8 mouse cellular contexts compared by ENCODE assay signal in the genomic region with DNA sequence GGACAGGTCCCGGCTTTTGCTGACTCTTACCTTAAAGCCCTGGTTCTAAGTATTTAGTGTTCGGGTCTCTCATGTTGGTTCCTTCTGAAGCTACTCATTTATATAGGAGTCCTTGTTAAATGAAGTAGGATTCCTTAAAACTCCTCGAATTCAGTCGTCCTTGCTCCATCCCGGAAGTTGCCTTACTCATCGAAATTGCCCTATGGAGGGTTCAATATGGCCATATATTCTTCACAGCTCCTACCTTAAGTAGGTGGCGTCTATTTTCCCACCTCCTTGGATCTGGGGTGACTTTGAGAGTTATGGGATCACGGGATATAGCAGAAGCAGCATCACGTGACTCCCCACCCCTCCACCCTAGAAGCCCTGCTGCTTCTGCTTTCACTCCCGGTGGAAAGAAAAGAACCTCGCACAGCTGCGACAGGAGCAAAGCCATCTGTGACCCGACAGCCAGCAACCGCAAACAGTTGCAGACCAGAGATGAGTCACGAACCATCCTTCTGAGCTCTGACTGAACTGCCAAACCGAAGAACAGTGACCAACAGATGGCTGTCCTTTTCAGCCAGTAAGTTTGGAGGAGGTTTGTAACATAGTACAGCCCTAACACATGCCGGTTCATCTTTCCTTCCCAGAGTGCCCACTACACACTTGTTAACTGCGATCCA. TPM values are rescaled to one million over a fixed set of nuclear protein-coding genes. Genes with fewer than 3 reads are reported as not detected.
DNase-seq lines count a peak whose midpoint lies in the region; ATAC-seq and TF ChIP-seq lines count a peak whose summit lies in the region.
"Had no signal": no experiment of that assay in that cellular context is flagged by ENCODE, and none has a peak within 500 bp of the region (broad histone marks: within the 10 kb centered on the region; RNA-seq: fewer than 3 reads in every experiment).

No protein-coding gene starts in this region.

- peak; percentile 26 for DNase-seq in CD4-positive helper T cell, adult 2 months (ENCODE audit: low read depth, low spot score)
- peak; percentile 60 to 65 for DNase-seq in gastrocnemius, adult 8-10 months (ENCODE audit: low spot score in 2 of 2)
- DNase-seq in left cerebral cortex, adult 2 months (ENCODE audit: extremely low spot score in 1 of 2, low spot score in 2 of 2) = peak; percentile 45 to 46
- peak; percentile 77 to 90 for DNase-seq in lung, postnatal 4 days
- DNase-seq in right cerebral cortex, postnatal 36 days (ENCODE audit: low spot score in 2 of 2) = peak; percentile 50 to 65

- no peak overlapping the region for H3K4me3 ChIP-seq in hindbrain, embryonic 16.5 days (ENCODE audit: low read length)
- peak overlapping the region; percentile 9; the same call in 1 of the 2 replicates for H3K4me3 ChIP-seq in left cerebral cortex, adult 2 months

- no peak for TF ChIP-seq CTCF in left cerebral cortex, adult 2 months (IDR thresholded peaks at IDR 0.05)

- WGBS in hindbrain, embryonic 16.5 days = 50% methylated on average over 18 of the region's 18 CpGs

- peak overlapping the region; percentile 32 for H3K4me2 ChIP-seq in hindbrain, embryonic 16.5 days (ENCODE audit: low read length)

- H3K27ac ChIP-seq in hindbrain, embryonic 16.5 days (ENCODE audit: low read depth, low read length) = no peak overlapping the region
- peak overlapping the region; percentile 56 for H3K27ac ChIP-seq in left cerebral cortex, adult 2 months

- intact Hi-C loops in left cerebral cortex, adult 2 months (cut with DNase I) = loop anchor here (2.0 kb wide), 2 partner anchors 94 to 172 kb away; a partner anchor contains a TSS

- ATAC-seq in activated CD4-positive, CD25-positive, alpha-beta regulatory T cell, adult 4 months = peak; percentile 32
- peak; percentile 71 for ATAC-seq in hindbrain, embryonic 16.5 days

- H3K27me3 ChIP-seq in hindbrain, embryonic 16.5 days (replicated peaks; ENCODE audit: control insufficient read depth, insufficient read depth, low read length) = no peaks in the 10 kb centered on the region

- H3K4me1 ChIP-seq in hindbrain, embryonic 16.5 days (ENCODE audit: control insufficient read depth, insufficient read depth, low read depth, low read length) = no peaks in the 10 kb centered on the region

- H3K9me3 ChIP-seq in hindbrain, embryonic 16.5 days (ENCODE audit: control insufficient read depth, low read length) = no peaks in the 10 kb centered on the region

- H3K36me3 ChIP-seq in hindbrain, embryonic 16.5 days (ENCODE audit: control insufficient read depth, insufficient read depth, low read length) = no peaks in the 10 kb centered on the region

- no peak overlapping the region for H3K9ac ChIP-seq in hindbrain, embryonic 16.5 days (ENCODE audit: low read depth, low read length)

RNA-seq across cellular contexts. Expression of a gene that starts 40.7 kb away (rescaled TPM):
- polyA plus RNA-seq in activated CD4-positive, CD25-positive, alpha-beta regulatory T cell, adult 4 months (2017; shearing (Covaris generic)) = not detected
- under 1 TPM in 1 of 4 experiments, not detected in 3; 0.36 TPM for total RNA-seq in gastrocnemius, adult 8-10 months (2022)
- not detected in 2 replicates for polyA plus RNA-seq in hindbrain, embryonic 16.5 days (2015; fragmentation: Nextera tagmentation; extraction: Ambion mirVana)
- total RNA-seq in left cerebral cortex, adult 2 months (2021) = not detected
- total RNA-seq: gastrocnemius, postnatal 4 days had no signal

RNA-seq across cellular contexts. Expression of a gene that starts 46.7 kb away (rescaled TPM):
- not detected for polyA plus RNA-seq in activated CD4-positive, CD25-positive, alpha-beta regulatory T cell, adult 4 months (2017; shearing (Covaris generic))
- total RNA-seq in gastrocnemius, adult 8-10 months (2022) = not detected
- polyA plus RNA-seq in hindbrain, embryonic 16.5 days (2015; fragmentation: Nextera tagmentation; extraction: Ambion mirVana) = not detected in 2 replicates
- not detected for total RNA-seq in left cerebral cortex, adult 2 months (2021)
- total RNA-seq: gastrocnemius, postnatal 4 days had no signal

RNA-seq across cellular contexts. Expression of a gene that starts 52.4 kb away (rescaled TPM):
- polyA plus RNA-seq in activated CD4-positive, CD25-positive, alpha-beta regulatory T cell, adult 4 months (2017; shearing (Covaris generic)) = not detected
- total RNA-seq in gastrocnemius, adult 8-10 months (2022) = not detected
- polyA plus RNA-seq in hindbrain, embryonic 16.5 days (2015; fragmentation: Nextera tagmentation; extraction: Ambion mirVana) = not detected in 2 replicates
- total RNA-seq in left cerebral cortex, adult 2 months (2021) = not detected
- total RNA-seq: gastrocnemius, postnatal 4 days had no signal

RNA-seq across cellular contexts. Expression of a gene that starts 58.5 kb away (rescaled TPM):
- not detected for polyA plus RNA-seq in activated CD4-positive, CD25-positive, alpha-beta regulatory T cell, adult 4 months (2017; shearing (Covaris generic))
- total RNA-seq in gastrocnemius, adult 8-10 months (2022) = under 1 TPM in 1 of 4 experiments, not detected in 3; 0.24 TPM
- not detected in 2 replicates for polyA plus RNA-seq in hindbrain, embryonic 16.5 days (2015; fragmentation: Nextera tagmentation; extraction: Ambion mirVana)
- not detected for total RNA-seq in left cerebral cortex, adult 2 months (2021)
- total RNA-seq: gastrocnemius, postnatal 4 days had no signal

Comparison
In these comparisons a context has a peak if more than half of its experiments do, and no peak if none do; other contexts are left out.
1. DNase-seq: peak in every context shown above with its lines; median percentile 84 in lung, postnatal 4 days; 62 in gastrocnemius, adult 8-10 months; 58 in right cerebral cortex, postnatal 36 days; 46 in left cerebral cortex, adult 2 months; 26 in CD4-positive helper T cell, adult 2 months.